Mouse (Mus musculus) liver, embryonic 12.5 days (tissue): ENCODE results near the gene Iqch. TPM values are rescaled to one million over a fixed set of nuclear protein-coding genes. Genes with fewer than 3 reads are reported as not detected.
A peak's percentile ranks its signal among the peaks of the same experiment; 100 is the strongest.

ENCODE experiments used
- ATAC-seq: fragments of 200-750 bp; cut with Nextera tagmentation; 2 replicates; pipeline ENCODE4 v1.8.0; 2017; ENCODE audit warnings: moderate number of reproducible peaks, mild to moderate bottlenecking, moderate library complexity
- H3K27ac ChIP-seq: fragments of 300-500 bp; sonication (generic); 2 replicates; pipeline ENCODE4 v1.5.1; 2016; ENCODE audit warnings: mild to moderate bottlenecking
- H3K27me3 ChIP-seq: fragments of 300-500 bp; sonication (generic); replicated peaks from 2 replicates; pipeline ENCODE4 v1.6.1; 2016; ENCODE audit warnings: mild to moderate bottlenecking, moderate library complexity
- H3K36me3 ChIP-seq: fragments of 300-500 bp; sonication (generic); 2 replicates; pipeline ENCODE4 v1.6.1; 2016; ENCODE audit warnings: mild to moderate bottlenecking, moderate library complexity
- H3K4me1 ChIP-seq: fragments of 300-500 bp; sonication (generic); 2 replicates; pipeline ENCODE4 v1.6.1; 2016
- H3K4me2 ChIP-seq: fragments of 300-500 bp; sonication (generic); 2 replicates; pipeline ENCODE4 v1.6.1; 2016; ENCODE audit warnings: mild to moderate bottlenecking, moderate library complexity
- H3K4me3 ChIP-seq: fragments of 300-500 bp; sonication (generic); 2 replicates; pipeline ENCODE4 v1.5.1; 2016; ENCODE audit warnings: mild to moderate bottlenecking, moderate library complexity
- H3K9ac ChIP-seq: fragments of 300-500 bp; sonication (generic); 2 replicates; pipeline ENCODE4 v1.6.1; 2016; ENCODE audit warnings: mild to moderate bottlenecking, moderate library complexity
- H3K9me3 ChIP-seq: fragments of 300-500 bp; sonication (generic); replicated peaks from 2 replicates; pipeline ENCODE4 v1.6.1; 2016; ENCODE audit warnings: mild to moderate bottlenecking, moderate library complexity
- WGBS: fragments of 180-500 bp; shearing (Covaris S2); methylation state at CpG from one replicate; pipeline ENCODE4 v1.1.7; 2016; ENCODE audit not compliant: insufficient replicate concordance; 5-methylcytosine and 5-hydroxymethylcytosine counted together
- polyA plus RNA-seq: library from polyadenylated mRNA; unstranded; fragments of >200 nt; fragmentation: Nextera tagmentation; extraction: Ambion mirVana; gene quantifications from 2 replicates; pipeline ENCODE4 v1.2.1, GENCODE M21; 2016

Iqch gene
- polyA plus RNA-seq, 1 experiment from 2014 or later = not detected

GRCm38 (mm10) chr9:63380326-63380725 is 222.0 kb downstream of the Iqch start:
- 79% methylated on average over 3 of the region's 3 CpGs for WGBS
- H3K9ac ChIP-seq = no peak overlapping the region
- no peaks in the 10 kb centered on the region for H3K9me3 ChIP-seq
- H3K4me2 ChIP-seq = no peak overlapping the region
- peaks cover 3% of the 10 kb centered on the region; the same call in 1 of the 2 replicates for H3K36me3 ChIP-seq
- no peaks in the 10 kb centered on the region for H3K27me3 ChIP-seq
- ATAC-seq = no peak
- H3K4me1 ChIP-seq = peaks cover 33% of the 10 kb centered on the region
- no peak overlapping the region for H3K27ac ChIP-seq
- H3K4me3 ChIP-seq = no peak overlapping the region

GRCm38 (mm10) chr9:63378174-63378573 is 224.1 kb downstream of the Iqch start:
- H3K4me1 ChIP-seq = peaks cover 38% of the 10 kb centered on the region
- no peaks in the 10 kb centered on the region for H3K9me3 ChIP-seq
- H3K4me2 ChIP-seq = peak overlapping the region; percentile 85
- H3K4me3 ChIP-seq = peak overlapping the region; percentile 83
- peaks cover 14% of the 10 kb centered on the region for H3K36me3 ChIP-seq
- H3K9ac ChIP-seq = peak overlapping the region; percentile 87
- 15% methylated on average over 8 of the region's 8 CpGs for WGBS
- no peaks in the 10 kb centered on the region for H3K27me3 ChIP-seq
- no peak for ATAC-seq
- H3K27ac ChIP-seq = peak overlapping the region; percentile 86

- H3K36me3 ChIP-seq = peaks cover 15% of the 10 kb centered on the region
- peak; percentile 94 for ATAC-seq
- peak within 1 kb of the TSS; percentile 86 for H3K27ac ChIP-seq
- peaks cover 38% of the 10 kb centered on the region for H3K4me1 ChIP-seq
- H3K27me3 ChIP-seq = no peaks in the 10 kb centered on the region
- no peaks in the 10 kb centered on the region for H3K9me3 ChIP-seq
- peak within 1 kb of the TSS; percentile 87 for H3K9ac ChIP-seq
- peak within 1 kb of the TSS; percentile 83 for H3K4me3 ChIP-seq
- peak within 1 kb of the TSS; percentile 85 for H3K4me2 ChIP-seq
- WGBS = under 1% methylated on average over 58 of the region's 58 CpGs
Measured at GRCm38 (mm10) chr9:63377270-63378142, 224.8 kb downstream of the Iqch start, which contains the start of gene Map2k5. Map2k5 (minus strand) TSS chr9:63377902.

- H3K27me3 ChIP-seq = no peaks in the 10 kb centered on the region
- no peak overlapping the region for H3K9ac ChIP-seq
- 36% methylated on average over 2 of the region's 2 CpGs for WGBS
- no peak overlapping the region for H3K4me3 ChIP-seq
- peaks cover 37% of the 10 kb centered on the region for H3K36me3 ChIP-seq
- no peaks in the 10 kb centered on the region for H3K9me3 ChIP-seq
- ATAC-seq = no peak
- no peak overlapping the region for H3K4me2 ChIP-seq
- H3K27ac ChIP-seq = no peak overlapping the region
- peaks cover 39% of the 10 kb centered on the region for H3K4me1 ChIP-seq
Measured at GRCm38 (mm10) chr9:63373315-63373714, 229.0 kb downstream of the Iqch start.

GRCm38 (mm10) chr9:63372541-63372940 is 229.8 kb downstream of the Iqch start:
- Histone ChIP-seq H3K4me3 (no peak overlapping the region), H3K9me3 (no peaks in the 10 kb centered on the region), H3K27me3 (no peaks in the 10 kb centered on the region), H3K4me2 (no peak overlapping the region), H3K9ac (no peak overlapping the region), H3K36me3 (peaks cover 44% of the 10 kb centered on the region), H3K27ac (no peak overlapping the region), H3K4me1 (peaks cover 38% of the 10 kb centered on the region)
- WGBS = 79% methylated on average over 8 of the region's 8 CpGs
- no peak for ATAC-seq

Other genes starting within 250 kb of the Iqch start
- 15.7 and 16.7 TPM in 2 replicates for gene Map2k5, start 224.6 kb downstream of the Iqch start, polyA plus RNA-seq
- 33.9 and 34.3 TPM in 2 replicates for gene 2300009A05Rik, start 203.2 kb downstream of the Iqch start, polyA plus RNA-seq
- 25.3 and 26.2 TPM in 2 replicates for gene Aagab, start 167 bp upstream of the Iqch start, polyA plus RNA-seq
- gene Smad3, start 155.5 kb upstream of the Iqch start, polyA plus RNA-seq = 5.8 and 7.2 TPM in 2 replicates